Mouse (Mus musculus) kidney, adult 18-20 months (tissue): ENCODE measurements around the gene Eif4enif1.

Experiments used
- DNase-seq: peaks from one replicate; pipeline ENCODE4 v3.0.0; 2021

Gene Eif4enif1

DNA sequence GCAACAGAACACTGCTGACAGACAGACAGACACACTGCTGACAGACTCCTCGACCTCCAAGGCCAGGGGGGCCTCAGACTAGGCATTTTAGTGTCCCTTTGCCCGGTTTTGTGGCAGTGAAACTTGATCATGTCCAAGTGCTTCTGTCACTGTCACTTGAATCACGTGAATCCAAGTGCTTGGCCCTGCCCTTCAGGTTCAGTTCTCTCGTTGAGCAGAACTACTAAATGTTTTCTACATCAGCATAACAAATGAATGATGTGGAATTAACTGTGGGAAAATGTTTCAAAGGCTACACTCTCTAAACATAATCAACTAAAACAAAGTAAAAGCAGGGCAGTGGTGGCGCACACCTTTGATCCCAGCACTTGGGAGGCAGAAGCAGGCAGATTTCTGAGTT, 76.2 kb downstream of the Eif4enif1 start:
- no peak for DNase-seq

DNA sequence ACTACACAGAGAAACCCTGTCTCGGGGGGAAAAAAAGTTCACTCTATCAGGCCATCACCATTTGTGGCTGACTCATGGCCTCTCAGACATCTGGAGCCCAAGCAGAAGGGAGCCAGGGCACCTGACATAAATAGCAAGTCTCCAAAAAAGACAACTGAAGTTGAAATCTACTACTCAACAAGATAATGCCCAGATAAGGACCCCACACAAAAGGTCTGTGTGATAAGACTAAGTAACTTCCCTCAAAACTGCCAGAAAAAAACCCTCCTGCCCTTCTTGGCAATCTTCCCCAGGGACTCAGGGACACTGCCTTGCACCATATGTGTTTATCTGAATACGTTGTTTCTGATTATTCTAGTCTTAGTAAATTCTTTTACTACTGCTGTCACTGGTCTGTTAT, 77.5 kb downstream of the Eif4enif1 start:
- no peak for DNase-seq

DNA sequence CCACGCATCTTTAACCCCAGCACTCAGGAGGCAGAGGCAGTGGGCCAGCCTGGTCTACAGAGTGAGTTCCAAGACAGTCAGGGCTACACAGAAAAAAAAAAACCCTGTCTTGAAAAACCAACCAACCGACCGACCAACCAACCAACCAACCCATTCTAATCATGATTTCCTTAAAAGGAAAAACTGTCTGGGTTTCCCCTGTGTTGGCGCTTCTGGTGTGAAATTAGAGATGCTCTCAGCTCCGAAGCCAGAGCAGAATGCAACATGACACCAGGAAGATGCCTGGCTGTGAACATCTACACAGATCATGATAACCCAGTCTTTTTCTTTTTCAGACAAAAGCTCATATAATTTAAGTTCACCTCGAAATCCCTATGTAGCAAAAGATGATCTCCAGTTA, 80.7 kb downstream of the Eif4enif1 start:
- no peak for DNase-seq

DNA sequence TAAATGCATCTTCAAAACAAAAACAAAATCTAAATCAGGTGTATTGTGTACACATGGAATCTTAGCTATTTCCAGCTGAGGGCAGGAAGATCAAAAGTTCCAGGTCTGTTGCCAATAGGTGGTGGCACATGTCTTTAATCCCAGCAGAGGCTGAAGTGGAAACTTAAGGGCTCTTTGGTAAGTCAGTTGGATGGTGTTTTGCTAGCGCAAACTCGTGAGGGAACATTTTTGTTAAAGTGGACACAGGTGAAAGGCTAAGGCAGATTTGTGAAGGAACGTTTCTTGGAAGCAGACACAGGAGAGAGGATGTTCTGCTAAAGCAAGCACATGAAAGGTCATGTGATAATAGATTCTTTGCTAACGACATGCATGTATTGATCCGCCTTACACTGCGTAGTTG, 81.5 kb downstream of the Eif4enif1 start:
- no peak for DNase-seq

DNA sequence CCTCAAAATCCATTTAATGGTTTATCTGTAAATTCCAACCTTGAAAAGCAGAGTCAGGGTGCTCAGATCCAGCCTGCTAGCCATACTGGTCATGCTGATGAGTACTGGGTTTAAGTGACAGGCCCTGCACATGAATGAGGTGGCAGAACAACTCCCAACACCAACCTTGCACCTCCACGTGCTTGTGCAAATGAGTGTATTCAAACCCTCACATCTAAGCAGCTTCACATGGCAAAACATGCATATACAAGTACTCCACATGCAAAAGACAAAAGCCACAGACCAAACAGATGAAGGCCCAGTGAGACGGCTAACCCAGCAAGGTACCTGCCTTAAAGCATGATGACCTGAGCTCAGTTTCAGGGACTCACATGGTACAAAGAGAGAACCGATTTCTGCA, 83.7 kb downstream of the Eif4enif1 start:
- no peak for DNase-seq

DNA sequence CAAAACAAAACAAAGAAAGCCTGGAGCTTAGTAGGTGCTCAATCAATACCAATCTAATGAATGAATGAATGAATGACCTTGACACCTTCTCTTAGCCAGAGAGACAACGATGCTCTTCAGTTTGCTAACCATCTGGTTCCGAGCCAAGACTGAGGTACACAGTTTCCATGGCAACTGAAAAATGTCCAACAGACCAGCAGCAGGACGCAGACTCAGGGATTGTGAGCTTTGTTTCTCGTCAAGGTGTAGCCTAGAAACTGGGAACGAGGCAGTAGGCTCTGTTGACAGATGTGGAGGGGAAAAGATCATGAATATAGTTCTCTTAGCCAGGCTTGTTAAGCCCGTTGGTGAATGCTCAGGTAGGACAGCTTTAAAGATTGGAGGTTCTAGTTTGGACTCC, 84.9 kb downstream of the Eif4enif1 start:
- no peak for DNase-seq

DNA sequence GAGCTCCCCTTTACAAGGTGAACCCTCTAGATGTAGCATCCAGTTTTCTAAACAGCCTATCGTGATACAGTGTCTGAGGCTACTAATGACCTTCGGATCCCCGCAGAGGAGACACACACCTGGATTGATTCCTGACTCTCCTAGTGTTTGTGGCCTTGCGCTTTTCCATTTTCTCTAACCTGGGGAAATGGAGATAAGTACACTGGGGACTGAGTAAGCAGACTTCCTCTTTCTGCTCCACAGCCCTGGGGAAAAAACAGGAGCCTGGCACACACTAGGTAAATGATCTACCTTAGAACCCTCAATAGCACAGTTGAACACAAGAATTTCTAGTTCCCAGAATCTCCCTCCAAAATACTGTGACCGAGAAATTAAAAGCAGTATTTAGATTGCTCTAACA, 85.7 kb downstream of the Eif4enif1 start:
- peak; percentile 51 for DNase-seq

DNA sequence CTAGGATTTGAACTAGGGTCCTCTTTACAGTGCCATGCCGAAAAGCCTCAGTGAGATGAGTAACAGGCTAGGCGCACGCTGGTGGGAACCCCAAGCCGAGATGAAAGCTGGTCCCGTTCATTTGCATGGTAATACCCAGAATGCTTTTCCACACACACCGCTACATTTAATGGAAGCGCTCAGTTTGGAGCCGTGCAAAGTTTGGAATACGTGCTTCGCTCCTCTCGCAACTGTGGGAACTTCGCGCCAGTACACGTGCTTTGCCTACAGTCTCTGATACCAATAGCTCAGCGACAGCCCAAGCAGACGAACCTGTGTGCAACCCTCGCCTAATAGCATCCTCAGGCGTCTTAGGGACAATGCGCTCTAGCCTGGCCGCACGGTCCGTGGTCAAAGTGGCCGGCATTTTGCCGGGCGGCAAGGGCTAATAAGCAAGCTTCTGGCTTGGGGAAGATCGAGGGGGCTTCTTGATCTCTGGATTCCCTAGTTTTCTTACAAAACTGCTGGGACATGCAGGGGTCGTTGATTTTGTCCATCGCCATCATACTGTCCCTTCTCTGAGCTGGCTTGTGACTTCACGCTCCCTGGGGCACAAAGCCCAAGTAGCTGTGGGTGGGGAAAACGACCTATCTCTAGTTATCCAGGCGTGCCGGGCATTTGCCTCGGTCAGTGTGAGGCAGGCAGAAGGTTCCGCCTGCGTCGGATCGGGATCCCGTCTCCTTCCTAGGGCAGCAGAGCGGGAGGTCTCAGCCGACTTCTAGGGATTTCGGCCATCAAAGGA, 86.5 kb downstream of the Eif4enif1 start, which contains the start of gene Patz1:
TSS of gene Patz1 (plus strand) at position 354 of the 781 bp plus-strand sequence.
- DNase-seq = peak; percentile 64

DNA sequence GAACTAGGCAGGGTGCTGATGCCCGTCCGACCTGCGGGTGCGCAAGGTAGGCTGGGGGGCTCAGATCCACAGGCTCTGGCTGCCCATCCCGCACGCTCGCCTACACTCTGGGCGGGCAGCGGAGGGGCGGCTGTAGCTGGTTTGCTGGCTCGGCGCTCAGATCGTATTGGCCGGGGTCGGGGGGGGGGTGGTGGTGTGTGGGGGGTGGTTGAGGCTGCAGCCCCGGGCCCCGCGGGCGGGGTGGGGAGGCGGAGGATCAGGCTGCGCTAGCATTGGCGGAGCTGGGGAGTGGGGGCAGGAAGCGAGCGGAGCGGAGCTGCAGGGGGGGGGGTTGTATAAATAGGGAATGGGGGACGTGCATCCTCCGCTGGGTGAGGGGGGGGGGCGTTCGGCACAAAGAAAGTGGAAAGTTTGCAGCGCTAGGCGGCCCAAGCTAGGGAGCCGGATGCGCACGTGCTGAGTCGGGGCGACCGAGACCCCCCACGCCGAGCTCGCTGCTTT, 87.2 kb downstream of the Eif4enif1 start:
- DNase-seq = peak; percentile 77

DNA sequence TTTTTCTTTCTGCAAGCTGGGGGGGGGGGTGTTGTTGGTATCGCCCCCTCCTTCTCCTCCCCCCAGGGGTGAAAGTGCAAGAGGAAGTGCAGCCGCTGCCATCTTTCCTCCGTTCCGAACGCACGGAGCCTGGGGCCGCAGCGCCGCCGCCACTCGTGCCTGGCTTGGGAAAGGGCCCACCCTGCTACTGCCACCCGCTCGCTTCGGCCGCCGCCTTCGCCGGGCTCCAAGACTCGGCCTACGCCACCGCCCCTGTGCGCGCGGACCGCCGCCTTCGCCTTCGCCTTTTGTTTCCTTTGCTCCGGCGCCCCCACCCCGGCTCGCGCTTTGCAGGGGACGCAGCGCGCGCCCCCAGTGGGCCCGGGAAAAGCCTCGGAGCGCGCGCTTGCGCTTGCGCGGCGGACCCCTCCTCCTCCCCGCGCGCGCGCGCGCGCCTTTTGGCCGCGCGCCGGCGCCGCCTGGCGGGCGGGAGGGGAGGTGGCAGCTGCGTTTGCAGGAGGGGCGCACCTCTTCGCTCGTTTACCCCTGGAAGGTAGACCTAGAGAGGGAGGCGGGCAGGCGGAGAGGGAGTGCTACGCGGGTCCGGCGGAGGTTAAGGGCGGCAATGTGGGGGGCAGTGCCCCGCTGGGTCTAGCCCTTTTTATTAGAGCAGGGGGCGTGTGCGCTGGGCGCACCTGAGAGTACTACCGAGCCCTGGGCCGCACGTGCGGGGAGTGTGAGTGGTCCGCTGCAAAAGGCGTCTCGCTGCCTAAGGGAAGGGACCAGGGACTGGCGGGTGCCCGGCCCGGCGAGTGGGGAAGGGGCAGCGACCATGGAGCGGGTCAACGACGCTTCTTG, 87.8 kb downstream of the Eif4enif1 start:
- peak; percentile 90 for DNase-seq

DNA sequence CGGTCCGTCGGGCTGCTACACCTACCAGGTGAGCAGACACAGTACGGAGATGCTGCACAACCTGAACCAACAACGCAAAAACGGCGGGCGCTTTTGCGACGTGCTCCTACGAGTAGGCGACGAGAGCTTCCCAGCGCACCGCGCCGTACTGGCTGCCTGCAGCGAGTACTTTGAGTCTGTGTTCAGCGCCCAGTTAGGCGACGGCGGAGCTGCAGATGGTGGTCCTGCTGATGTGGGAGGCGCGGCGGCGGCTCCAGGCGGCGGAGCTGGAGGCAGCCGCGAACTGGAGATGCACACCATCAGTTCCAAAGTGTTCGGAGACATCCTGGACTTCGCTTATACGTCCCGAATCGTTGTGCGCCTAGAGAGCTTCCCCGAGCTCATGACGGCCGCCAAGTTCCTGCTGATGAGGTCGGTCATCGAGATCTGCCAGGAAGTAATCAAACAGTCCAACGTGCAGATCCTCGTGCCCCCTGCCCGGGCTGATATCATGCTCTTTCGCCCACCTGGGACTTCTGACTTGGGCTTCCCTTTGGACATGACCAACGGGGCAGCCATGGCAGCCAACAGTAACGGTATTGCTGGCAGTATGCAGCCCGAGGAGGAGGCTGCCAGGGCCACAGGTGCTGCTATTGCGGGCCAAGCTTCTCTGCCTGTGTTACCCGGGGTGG, 88.6 kb downstream of the Eif4enif1 start:
- peak; percentile 64 for DNase-seq

DNA sequence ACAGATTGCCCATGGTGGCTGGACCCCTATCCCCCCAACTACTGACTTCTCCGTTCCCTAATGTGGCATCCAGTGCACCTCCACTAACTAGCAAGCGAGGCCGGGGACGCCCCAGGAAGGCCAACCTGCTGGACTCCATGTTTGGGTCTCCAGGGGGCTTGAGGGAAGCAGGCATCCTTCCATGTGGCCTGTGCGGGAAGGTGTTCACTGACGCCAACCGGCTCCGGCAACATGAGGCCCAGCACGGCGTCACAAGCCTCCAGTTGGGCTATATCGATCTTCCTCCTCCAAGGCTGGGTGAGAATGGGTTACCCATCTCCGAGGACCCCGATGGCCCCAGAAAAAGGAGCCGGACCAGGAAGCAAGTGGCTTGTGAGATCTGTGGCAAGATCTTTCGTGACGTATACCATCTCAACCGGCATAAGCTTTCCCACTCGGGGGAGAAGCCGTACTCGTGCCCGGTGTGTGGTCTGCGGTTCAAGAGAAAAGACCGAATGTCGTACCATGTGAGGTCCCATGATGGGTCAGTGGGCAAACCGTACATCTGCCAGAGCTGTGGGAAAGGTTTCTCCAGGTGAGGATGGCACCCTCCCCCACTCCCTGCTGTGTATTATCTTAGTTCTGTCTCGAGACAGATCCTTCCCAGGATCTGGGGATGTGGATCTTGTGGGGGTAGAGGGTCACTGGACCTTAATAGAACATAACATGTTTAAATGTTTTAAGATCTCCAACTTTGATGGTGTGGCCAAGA, 89.3 kb downstream of the Eif4enif1 start:
- DNase-seq = no peak

DNA sequence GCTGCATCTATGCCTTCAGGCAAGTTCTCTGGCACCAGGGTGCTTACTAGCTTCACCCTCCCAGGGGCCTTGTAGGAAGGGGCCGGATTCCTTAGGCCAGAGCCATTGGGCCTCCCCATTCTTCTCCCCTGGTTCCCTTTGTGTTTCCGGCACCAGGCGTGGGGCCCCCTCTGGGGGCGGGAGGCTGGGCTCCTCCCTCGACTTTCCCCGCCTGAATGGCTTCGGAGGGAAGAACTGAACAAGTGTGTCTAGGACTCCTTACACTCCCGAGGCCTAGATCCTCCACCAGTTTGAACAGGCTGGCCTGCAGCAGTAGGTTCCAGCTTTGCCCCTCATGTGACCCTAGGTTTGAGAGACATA, 89.8 kb downstream of the Eif4enif1 start:
- DNase-seq = peak; percentile 67

DNA sequence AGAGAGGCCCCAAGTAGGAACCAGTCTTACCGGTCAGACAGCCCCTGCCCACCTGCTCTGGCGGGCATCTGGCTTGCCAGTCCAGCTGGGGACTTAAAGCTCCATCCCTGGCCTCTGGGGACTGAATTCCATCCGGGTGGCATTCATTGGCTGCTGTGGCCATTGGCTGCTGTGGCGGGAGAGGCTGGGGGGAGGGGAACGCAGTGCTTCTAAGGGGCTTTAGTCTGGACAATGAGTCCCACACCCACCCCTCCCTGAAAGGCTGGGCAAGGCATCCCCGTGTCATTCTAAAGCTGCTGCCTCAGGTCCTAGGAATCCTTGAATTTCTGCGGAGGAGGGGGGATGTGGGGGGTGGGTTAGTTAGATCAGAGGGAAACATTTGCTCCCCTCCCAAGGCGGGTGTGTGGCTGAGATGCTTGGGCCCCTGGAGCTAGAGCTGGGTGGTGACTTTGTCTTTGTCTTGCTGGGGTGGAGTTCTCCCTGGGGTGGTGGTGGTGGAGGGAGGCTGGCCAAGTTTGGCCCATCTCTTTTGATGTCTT, 90.6 kb downstream of the Eif4enif1 start:
- DNase-seq = peak; percentile 47

DNA sequence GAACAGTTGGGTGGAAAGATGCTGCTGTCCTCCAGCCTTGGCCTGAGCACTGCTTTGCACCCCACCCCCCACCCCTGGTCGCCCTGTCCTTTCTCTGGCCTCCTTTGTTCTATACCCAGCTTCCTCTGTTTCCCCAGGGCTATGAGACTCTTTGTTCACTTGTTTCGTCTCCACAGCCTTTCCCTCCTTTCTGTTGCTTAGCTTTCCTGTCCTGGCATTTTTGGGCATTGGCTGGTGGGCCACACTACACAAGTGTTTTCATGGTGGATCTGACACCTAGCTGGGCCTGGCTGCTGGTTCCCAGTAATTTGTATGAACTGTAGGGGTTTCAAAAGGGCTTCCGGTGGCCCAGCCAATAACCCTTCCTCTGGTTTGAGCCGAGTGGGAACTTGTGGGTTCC, 91.2 kb downstream of the Eif4enif1 start:
- no peak for DNase-seq
